Mouse (Mus musculus) leukemia stem cell, adult 10-12 weeks (primary cell): ENCODE measurements around the gene Vps39. TPM values are rescaled to one million over a fixed set of nuclear protein-coding genes. Genes with fewer than 3 reads are reported as not detected.

Source experiments
- polyA plus RNA-seq: library from polyadenylated mRNA; stranded (reverse); fragments of >175 nt; gene quantifications from 2 replicates; pipeline ENCODE4 v1.2.3, GENCODE M21; 2012; ENCODE audit warnings: low replicate concordance

Vps39 gene
- polyA plus RNA-seq, result 7.8 and 8.6 TPM in 2 replicates

DNA sequence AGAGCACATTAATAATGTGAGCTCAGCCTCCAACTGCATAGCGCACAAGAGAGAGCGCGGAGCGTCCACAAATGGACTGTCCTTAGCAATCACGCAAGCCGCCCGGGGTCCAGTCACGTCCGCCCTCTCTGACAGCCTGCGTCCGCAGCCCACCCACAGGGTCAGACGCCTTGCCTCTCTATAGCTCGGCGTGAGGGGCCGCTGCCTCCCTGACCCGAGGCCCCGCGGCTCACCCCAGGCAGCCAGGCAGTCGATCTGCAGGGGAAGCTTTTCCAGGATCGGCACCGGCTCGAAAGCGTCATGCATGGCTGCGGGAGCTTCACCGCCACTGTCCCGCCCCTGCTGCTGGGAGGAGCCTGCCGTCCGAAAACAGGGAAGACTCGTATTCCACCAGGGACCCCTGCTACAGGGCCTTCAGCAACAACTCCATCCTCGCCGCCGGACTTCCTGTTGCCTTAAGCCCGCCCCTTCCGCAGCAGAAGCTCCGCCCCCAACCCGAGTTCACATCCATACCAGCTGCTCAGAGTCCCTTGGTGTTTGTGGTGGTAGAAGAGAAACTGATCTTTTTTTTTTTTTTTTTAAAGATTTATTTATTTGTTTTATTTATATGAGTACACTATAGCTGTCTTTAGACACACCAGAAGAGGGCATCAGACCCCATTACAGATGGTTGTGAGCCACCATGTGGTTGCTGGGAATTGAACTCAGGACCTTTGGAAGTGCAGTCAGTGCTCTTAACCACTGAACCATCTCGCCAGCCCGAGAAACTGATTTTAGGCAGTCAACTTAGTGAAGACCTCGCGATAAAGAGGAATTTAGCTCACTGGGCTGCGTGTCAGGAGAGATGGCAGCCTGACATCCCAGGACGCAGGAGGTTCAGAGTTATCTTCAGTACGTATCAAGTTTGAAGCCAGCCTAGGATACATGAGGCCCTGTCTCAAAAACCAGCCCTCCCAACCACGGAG is at the start of gene Vps39:
Gene Vps39 (minus strand): TSS at position 456 of the 965 bp plus-strand sequence.

GRCm38 (mm10) chr2:120313976-120314375 is 39.0 kb downstream of the Vps39 start, which contains the start of gene Pla2g4f:
TSS of gene Pla2g4f (minus strand) at chr2:120314165.

GRCm38 (mm10) chr2:120288995-120289394 is 63.9 kb downstream of the Vps39 start, which contains the start of gene Pla2g4d:
TSS of gene Pla2g4d (minus strand) at chr2:120289197.

Other genes with a start within 250 kb of the Vps39 start
- gene Ehd4, start 198.5 kb downstream of the Vps39 start, polyA plus RNA-seq, result 19.0 and 44.4 TPM in 2 replicates
- 0.05 TPM in 1 of 2 replicates, not detected in the other for gene Pla2g4e, start 107.8 kb downstream of the Vps39 start, polyA plus RNA-seq
- gene Pla2g4d, start 63.9 kb downstream of the Vps39 start, polyA plus RNA-seq, result not detected in 2 replicates
- 0.13 TPM in 1 of 2 replicates, not detected in the other for gene Pla2g4f, start 39.0 kb downstream of the Vps39 start, polyA plus RNA-seq
- gene Ganc, start 50.8 kb upstream of the Vps39 start, polyA plus RNA-seq, result 0.83 and 2.6 TPM in 2 replicates
- 0.92 and 1.5 TPM in 2 replicates for gene Tmem87a, start 51.0 kb upstream of the Vps39 start, polyA plus RNA-seq
- gene Capn3, start 102.9 kb upstream of the Vps39 start, polyA plus RNA-seq, result 0.11 TPM in 1 of 2 replicates, not detected in the other
- gene Zfp106, start 210.7 kb upstream of the Vps39 start, polyA plus RNA-seq, result 18.1 and 39.1 TPM in 2 replicates
- 3.4 and 7.0 TPM in 2 replicates for gene Snap23, start 214.5 kb upstream of the Vps39 start, polyA plus RNA-seq